Mouse (Mus musculus): ENCODE measurements at regions not wholly inside any gene's neighbourhood (a gene's known extent, or its start where the extent isn't known, plus 50 kb on each side); places are given as distances from the start of the nearest gene placed in this dataset.

DNA sequence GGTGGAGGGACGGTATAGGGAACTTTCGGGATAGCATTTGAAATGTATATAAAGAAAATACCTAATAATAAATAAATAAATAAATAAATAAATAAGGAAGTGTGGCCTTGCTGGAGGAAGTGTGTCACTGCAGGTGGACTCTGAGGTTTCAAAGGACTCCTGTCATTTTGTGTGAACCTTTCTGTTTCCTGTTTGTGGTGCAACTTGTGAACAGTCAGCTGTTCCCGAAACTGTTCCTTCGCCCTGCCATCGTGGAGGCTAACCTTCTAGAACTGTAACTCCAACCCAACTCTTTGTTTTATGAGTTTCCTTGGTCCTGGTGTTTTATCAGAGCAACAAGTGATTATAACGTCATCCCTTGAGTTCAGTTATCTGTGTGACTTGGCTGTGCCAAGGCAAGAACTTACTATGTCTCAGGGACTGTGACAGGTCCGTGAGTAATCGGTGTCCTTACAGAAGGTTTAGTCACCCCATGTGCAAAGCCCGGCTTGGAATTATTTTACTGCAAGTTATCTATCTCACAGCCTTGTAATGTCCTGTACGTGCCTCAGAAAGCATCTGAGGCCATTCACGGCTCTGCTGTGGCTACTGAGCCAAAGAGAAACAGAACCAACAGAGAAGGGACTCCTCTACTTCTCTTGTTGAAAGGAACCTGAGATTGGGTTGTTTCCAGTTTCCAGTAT, 121.0 kb upstream of the L3mbtl4 start:
- TF ChIP-seq CTCF (IDR thresholded peaks at IDR 0.05; ENCODE audit: insufficient read depth, low read depth, low read length) (no peak), POLR2A (IDR thresholded peaks at IDR 0.05; ENCODE audit: insufficient read depth, low read depth, low read length) (no peak)
- 92% methylated on average over 11 of the region's 11 CpGs for WGBS
- Histone ChIP-seq H3K4me1 (ENCODE audit: control insufficient read depth, insufficient read depth, low read length) (no peaks in the 10 kb centered on the region), H3K4me3 (ENCODE audit: insufficient read depth, low read depth, low read length) (no peak overlapping the region), H3K27ac (ENCODE audit: insufficient read depth, low read depth, low read length) (no peak overlapping the region)

DNA sequence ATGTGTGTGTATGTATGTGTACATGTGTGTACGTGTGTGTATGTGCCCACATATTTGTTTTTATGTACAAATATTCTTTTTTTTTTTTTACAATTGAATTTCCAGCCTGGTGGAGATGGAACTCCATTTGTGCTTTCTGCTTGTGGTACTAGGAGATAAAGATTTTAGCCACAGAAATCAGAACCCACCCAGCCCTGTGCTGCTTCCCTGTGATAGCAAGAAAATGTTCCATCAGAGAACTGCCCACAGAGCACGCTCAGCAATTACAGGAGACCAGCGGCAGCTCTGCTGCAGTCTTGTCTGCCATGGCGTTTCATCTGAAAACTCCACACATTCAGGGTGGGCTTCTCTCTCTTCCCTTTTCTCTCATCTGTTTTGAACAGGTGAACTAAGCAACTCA, 118.7 kb upstream of the L3mbtl4 start:
- TF ChIP-seq CTCF (IDR thresholded peaks at IDR 0.05; ENCODE audit: insufficient read depth, low read depth, low read length), result no peak
- TF ChIP-seq POLR2A (IDR thresholded peaks at IDR 0.05; ENCODE audit: insufficient read depth, low read depth, low read length), result no peak
- Histone ChIP-seq H3K27ac (ENCODE audit: insufficient read depth, low read depth, low read length) (no peak overlapping the region), H3K4me1 (ENCODE audit: control insufficient read depth, insufficient read depth, low read length) (peaks cover 4% of the 10 kb centered on the region; the same call in 1 of the 2 replicates), H3K4me3 (ENCODE audit: insufficient read depth, low read depth, low read length) (no peak overlapping the region)
- WGBS, result 82% methylated on average over 4 of the region's 4 CpGs

DNA sequence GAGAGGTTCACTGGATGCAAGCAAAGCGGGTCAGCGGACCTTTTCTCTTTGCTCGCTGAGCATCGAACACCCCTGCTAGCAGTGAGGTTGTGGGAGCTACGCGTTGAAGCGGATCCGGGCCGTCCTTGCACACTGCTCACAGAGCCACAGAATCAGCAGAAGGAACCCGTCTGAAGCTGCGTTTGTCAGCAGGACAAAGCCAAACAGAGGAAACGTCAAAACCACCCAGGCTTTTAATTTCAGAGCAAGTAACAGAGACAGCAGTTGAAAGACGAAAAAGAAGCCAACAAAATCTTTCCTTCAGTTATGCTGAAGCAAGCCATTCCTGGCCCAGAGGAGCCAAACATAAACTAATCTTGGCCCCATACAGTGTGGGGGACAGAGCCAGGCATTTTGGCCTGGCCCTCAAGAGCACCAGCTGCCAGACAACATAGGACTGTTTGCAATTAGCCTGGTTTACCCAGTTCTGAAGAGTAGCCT, 115.4 kb upstream of the L3mbtl4 start:
- Histone ChIP-seq H3K4me1 (ENCODE audit: control insufficient read depth, insufficient read depth, low read length) (peaks cover 4% of the 10 kb centered on the region; the same call in 1 of the 2 replicates), H3K4me3 (ENCODE audit: insufficient read depth, low read depth, low read length) (no peak overlapping the region), H3K27ac (ENCODE audit: insufficient read depth, low read depth, low read length) (no peak overlapping the region)
- TF ChIP-seq CTCF (IDR thresholded peaks at IDR 0.05; ENCODE audit: insufficient read depth, low read depth, low read length) (no peak), POLR2A (IDR thresholded peaks at IDR 0.05; ENCODE audit: insufficient read depth, low read depth, low read length) (no peak)
- WGBS, result 34% methylated on average over 13 of the region's 13 CpGs

DNA sequence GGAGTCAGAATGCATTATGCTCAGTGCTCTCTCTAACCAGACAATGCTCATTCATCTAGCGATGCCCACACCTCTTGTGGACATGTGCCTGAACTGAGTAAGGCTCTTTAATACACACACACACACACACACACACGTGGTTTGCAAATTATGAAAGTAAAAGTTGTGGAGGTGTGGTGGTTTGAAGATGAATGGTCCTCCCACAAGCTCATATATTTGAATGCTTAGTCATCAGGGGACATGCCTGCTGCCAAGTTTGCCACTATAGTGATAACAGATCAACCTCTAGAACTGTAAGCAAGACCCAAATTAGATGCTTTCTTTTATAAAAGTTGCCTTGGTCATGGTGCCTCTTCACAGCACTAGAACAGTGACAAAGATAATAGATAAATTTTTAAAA, 112.5 kb upstream of the L3mbtl4 start:
- H3K27ac ChIP-seq (ENCODE audit: insufficient read depth, low read depth, low read length), result no peak overlapping the region
- TF ChIP-seq POLR2A (IDR thresholded peaks at IDR 0.05; ENCODE audit: insufficient read depth, low read depth, low read length) (no peak), CTCF (IDR thresholded peaks at IDR 0.05; ENCODE audit: insufficient read depth, low read depth, low read length) (no peak)
- no peak overlapping the region for H3K4me3 ChIP-seq (ENCODE audit: insufficient read depth, low read depth, low read length)
- peaks cover 11% of the 10 kb centered on the region for H3K4me1 ChIP-seq (ENCODE audit: control insufficient read depth, insufficient read depth, low read length)
- 83% methylated on average over 2 of the region's 2 CpGs for WGBS

DNA sequence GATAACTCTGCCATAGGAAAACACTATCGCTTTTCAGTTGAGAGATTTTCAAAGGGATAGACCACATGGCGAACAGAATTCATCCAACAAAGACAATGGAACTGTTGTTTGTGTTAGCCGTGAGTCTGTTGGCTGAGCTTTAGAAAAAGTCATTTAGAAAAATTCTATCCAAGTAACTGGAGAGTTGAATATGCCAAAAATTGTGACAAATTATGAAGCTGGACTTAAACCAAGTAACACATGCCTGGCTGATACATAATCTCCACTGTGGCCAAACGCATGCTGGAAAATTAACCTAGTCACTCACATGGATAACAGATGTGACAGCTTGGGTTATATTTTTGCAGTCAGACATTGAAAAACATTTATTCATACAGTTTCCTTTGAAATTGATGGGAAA, 110.1 kb upstream of the L3mbtl4 start:
- 70% methylated on average over 4 of the region's 4 CpGs for WGBS
- TF ChIP-seq POLR2A (IDR thresholded peaks at IDR 0.05; ENCODE audit: insufficient read depth, low read depth, low read length), result no peak
- no peak for TF ChIP-seq CTCF (IDR thresholded peaks at IDR 0.05; ENCODE audit: insufficient read depth, low read depth, low read length)
- Histone ChIP-seq H3K4me1 (ENCODE audit: control insufficient read depth, insufficient read depth, low read length) (peaks cover 7% of the 10 kb centered on the region), H3K4me3 (ENCODE audit: insufficient read depth, low read depth, low read length) (no peak overlapping the region), H3K27ac (ENCODE audit: insufficient read depth, low read depth, low read length) (no peak overlapping the region)

DNA sequence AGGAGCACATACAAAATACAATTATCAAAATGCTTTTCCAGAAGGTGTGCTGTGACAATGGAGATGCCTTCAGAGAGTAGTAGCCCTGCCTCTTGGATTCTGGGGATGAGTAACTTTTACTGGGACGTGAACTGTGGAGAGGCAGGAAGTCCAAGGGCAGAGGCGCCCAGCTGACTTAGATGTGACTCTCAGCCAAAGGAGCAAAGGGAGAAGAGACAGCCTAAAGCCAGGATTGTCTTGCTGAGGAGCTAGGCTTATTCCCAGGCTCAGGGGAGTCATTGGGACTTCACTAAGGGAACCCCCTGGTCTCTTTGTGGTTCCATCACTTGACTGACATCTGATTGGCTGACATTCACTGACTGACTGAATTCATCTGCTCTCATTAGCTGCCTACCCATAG, 108.9 kb upstream of the L3mbtl4 start:
- WGBS, result 83% methylated on average over 2 of the region's 2 CpGs
- Histone ChIP-seq H3K27ac (ENCODE audit: insufficient read depth, low read depth, low read length) (peak overlapping the region; percentile 29; the same call in 1 of the 2 replicates), H3K4me3 (ENCODE audit: insufficient read depth, low read depth, low read length) (no peak overlapping the region), H3K4me1 (ENCODE audit: control insufficient read depth, insufficient read depth, low read length) (peaks cover 7% of the 10 kb centered on the region)
- no peak for TF ChIP-seq CTCF (IDR thresholded peaks at IDR 0.05; ENCODE audit: insufficient read depth, low read depth, low read length)
- no peak for TF ChIP-seq POLR2A (IDR thresholded peaks at IDR 0.05; ENCODE audit: insufficient read depth, low read depth, low read length)

DNA sequence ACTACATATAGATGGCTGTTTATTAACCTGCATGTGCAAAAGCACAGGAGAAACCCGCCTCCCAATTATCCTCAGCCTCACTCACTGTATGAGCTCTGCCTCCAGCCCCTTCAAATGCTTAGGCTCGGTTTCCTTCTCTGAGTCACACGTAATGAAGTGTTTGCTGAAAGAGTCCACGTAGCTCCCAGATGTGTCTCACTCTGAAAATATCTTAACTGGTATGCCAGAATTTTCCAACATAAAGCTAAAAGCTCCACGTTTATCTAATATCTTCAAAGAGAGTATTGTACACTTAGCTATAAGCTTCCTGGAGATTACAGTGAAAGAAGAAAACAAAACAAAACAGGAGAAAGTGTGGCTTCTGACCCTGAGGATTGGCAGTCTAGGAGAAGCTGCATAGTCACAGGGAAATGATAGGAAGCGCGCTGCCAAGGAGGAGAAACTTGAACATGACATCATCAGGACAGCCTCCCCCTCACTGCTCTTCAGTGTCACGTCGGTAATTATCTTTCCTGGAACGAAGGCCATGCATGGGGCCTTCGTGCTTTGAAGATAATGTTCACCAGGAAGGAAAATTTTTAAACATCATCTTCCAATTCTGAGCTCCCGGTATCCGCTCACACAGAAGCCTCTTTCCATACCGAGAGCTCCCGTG, 108.3 kb upstream of the L3mbtl4 start:
- no peak for TF ChIP-seq CTCF (IDR thresholded peaks at IDR 0.05; ENCODE audit: insufficient read depth, low read depth, low read length)
- TF ChIP-seq POLR2A (IDR thresholded peaks at IDR 0.05; ENCODE audit: insufficient read depth, low read depth, low read length), result no peak

DNA sequence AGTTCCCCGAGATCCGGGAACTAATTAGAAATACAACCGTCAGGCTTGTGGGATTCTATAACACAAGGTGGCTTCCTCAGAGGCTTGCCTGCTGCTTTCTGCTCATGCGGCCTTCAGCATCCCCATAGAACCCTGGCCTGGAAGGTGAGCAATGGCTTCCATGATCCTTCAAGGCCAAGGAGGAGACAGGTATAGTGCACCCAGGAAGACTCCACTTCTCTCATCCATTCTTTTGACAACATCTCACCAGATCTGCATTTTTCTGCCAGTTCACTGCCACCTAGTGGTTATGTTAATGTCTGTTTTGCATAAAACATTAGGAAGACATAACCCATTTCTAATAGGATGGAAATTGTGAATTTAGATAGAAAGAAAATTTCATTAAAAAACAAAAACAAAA, 107.2 kb upstream of the L3mbtl4 start:
- 71% methylated on average over 4 of the region's 4 CpGs for WGBS
- H3K4me1 ChIP-seq (ENCODE audit: control insufficient read depth, insufficient read depth, low read length), result peaks cover 7% of the 10 kb centered on the region
- TF ChIP-seq CTCF (IDR thresholded peaks at IDR 0.05; ENCODE audit: insufficient read depth, low read depth, low read length) (no peak), POLR2A (IDR thresholded peaks at IDR 0.05; ENCODE audit: insufficient read depth, low read depth, low read length) (no peak)
- no peak overlapping the region for H3K27ac ChIP-seq (ENCODE audit: insufficient read depth, low read depth, low read length)
- H3K4me3 ChIP-seq (ENCODE audit: insufficient read depth, low read depth, low read length), result no peak overlapping the region

More for the DNA sequence above, 108.3 kb upstream of the L3mbtl4 start:
- no peak overlapping the region for H3K4me3 ChIP-seq (ENCODE audit: insufficient read depth, low read depth, low read length)
- 0 out of 2 replicates have a peak overlapping the region, but pooled peaks have one; percentile 29 for H3K27ac ChIP-seq (ENCODE audit: insufficient read depth, low read depth, low read length)
- 29% methylated on average over 15 of the region's 15 CpGs for WGBS
- peaks cover 7% of the 10 kb centered on the region for H3K4me1 ChIP-seq (ENCODE audit: control insufficient read depth, insufficient read depth, low read length)

DNA sequence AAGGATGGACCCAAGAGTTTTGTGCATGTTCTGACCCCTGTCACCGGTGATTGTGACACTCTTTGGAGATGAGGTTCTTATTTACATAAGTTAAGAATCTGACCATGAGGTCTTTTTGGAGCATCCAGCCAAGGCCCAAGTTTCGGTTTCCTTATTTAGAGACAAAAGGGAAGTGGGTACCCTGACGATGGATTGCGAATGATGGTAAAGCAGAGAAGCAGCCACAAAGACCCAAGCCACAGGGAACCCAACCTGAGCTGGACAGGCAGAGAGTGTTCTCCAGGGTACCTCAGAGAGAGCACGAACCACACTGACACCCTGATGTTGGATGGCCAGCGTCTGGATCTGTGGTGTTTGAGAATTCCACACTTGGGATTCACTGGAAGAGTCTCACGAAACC, 100.8 kb upstream of the L3mbtl4 start:
- WGBS, result 91% methylated on average over 7 of the region's 7 CpGs
- TF ChIP-seq CTCF (IDR thresholded peaks at IDR 0.05; ENCODE audit: insufficient read depth, low read depth, low read length) (no peak), POLR2A (IDR thresholded peaks at IDR 0.05; ENCODE audit: insufficient read depth, low read depth, low read length) (no peak)
- peaks cover 2% of the 10 kb centered on the region; the same call in 1 of the 2 replicates for H3K4me1 ChIP-seq (ENCODE audit: control insufficient read depth, insufficient read depth, low read length)
- no peak overlapping the region for H3K4me3 ChIP-seq (ENCODE audit: insufficient read depth, low read depth, low read length)
- H3K27ac ChIP-seq (ENCODE audit: insufficient read depth, low read depth, low read length), result no peak overlapping the region

Measured in olfactory bulb, adult 2 months (tissue).